8 mouse cellular contexts compared by ENCODE assay signal in genomic region chr10:20398224-20398623, GRCm38 (mm10). TPM values are rescaled to one million over a fixed set of nuclear protein-coding genes. Genes with fewer than 3 reads are reported as not detected.
DNase-seq lines count a peak whose midpoint lies in the region; ATAC-seq lines count a peak whose summit lies in the region.
"Had no signal": no experiment of that assay in that cellular context is flagged by ENCODE, and none has a peak within 500 bp of the region (broad histone marks: within the 10 kb centered on the region; RNA-seq: fewer than 3 reads in every experiment).

No protein-coding gene starts in this region.

- 40% methylated on average over 6 of the region's 6 CpGs for WGBS in lung, embryonic 15.5 days
- WGBS in forebrain, embryonic 15.5 days = 69% methylated on average over 6 of the region's 6 CpGs

- DNase-seq in lung, postnatal 14 days = no peak
- DNase-seq in MEL-GATA-1-ER (ENCODE audit: extremely low read depth, low read depth) = peak; percentile 53
- DNase-seq in spleen, postnatal 36 days (ENCODE audit: low spot score in 2 of 2) = peak; percentile 44 to 46
- no peak for DNase-seq in gastrocnemius, postnatal 36 days

- no peak for ATAC-seq in lung, embryonic 15.5 days (ENCODE audit: borderline replicate concordance, extremely low read depth, low FRiP score, low TSS enrichment)
- ATAC-seq in granulocyte monocyte progenitor cell, adult 5-6 weeks (replicated peaks; ENCODE audit: poor library complexity, severe bottlenecking) = peak; percentile 72; the same call in 1 of the 2 replicates
- ATAC-seq in forebrain, embryonic 15.5 days (replicated peaks) = no peak

- H3K36me3 ChIP-seq in lung, embryonic 15.5 days = no peaks in the 10 kb centered on the region
- no peaks in the 10 kb centered on the region for H3K36me3 ChIP-seq in forebrain, embryonic 15.5 days
- H3K36me3 ChIP-seq: limb, embryonic 12.5 days had no signal

- no peak overlapping the region for H3K9ac ChIP-seq in lung, embryonic 15.5 days
- H3K9ac ChIP-seq in forebrain, embryonic 15.5 days (replicated peaks) = no peak overlapping the region
- H3K9ac ChIP-seq: limb, embryonic 12.5 days had no signal

- peak overlapping the region; percentile 48; the same call in 1 of the 2 replicates for H3K27ac ChIP-seq in lung, embryonic 15.5 days
- no peak overlapping the region for H3K27ac ChIP-seq in forebrain, embryonic 15.5 days (replicated peaks)
- H3K27ac ChIP-seq: limb, embryonic 12.5 days had no signal

- H3K27me3 ChIP-seq in lung, embryonic 15.5 days = no peaks in the 10 kb centered on the region
- no peaks in the 10 kb centered on the region for H3K27me3 ChIP-seq in forebrain, embryonic 15.5 days
- H3K27me3 ChIP-seq: limb, embryonic 12.5 days had no signal

- no peak overlapping the region for H3K4me3 ChIP-seq in lung, embryonic 15.5 days
- no peak overlapping the region for H3K4me3 ChIP-seq in forebrain, embryonic 15.5 days
- H3K4me3 ChIP-seq: limb, embryonic 12.5 days had no signal

- no peaks in the 10 kb centered on the region for H3K9me3 ChIP-seq in lung, embryonic 15.5 days
- H3K9me3 ChIP-seq in forebrain, embryonic 15.5 days = no peaks in the 10 kb centered on the region
- H3K9me3 ChIP-seq: limb, embryonic 12.5 days had no signal

- intact Hi-C loops in gastrocnemius, postnatal 36 days (cut with DNase I) = no loop called here

- peaks cover 11% of the 10 kb centered on the region; the same call in 1 of the 2 replicates for H3K4me1 ChIP-seq in lung, embryonic 15.5 days
- no peaks in the 10 kb centered on the region for H3K4me1 ChIP-seq in forebrain, embryonic 15.5 days
- H3K4me1 ChIP-seq: limb, embryonic 12.5 days had no signal

- peak overlapping the region; percentile 14; the same call in 1 of the 2 replicates for H3K4me2 ChIP-seq in lung, embryonic 15.5 days
- no peak overlapping the region for H3K4me2 ChIP-seq in forebrain, embryonic 15.5 days (replicated peaks)
- H3K4me2 ChIP-seq: limb, embryonic 12.5 days had no signal

RNA-seq across cellular contexts. Expression of gene Mtfr2, which starts 50.7 kb away (rescaled TPM):
- 2.2 and 3.1 TPM in 2 replicates for polyA plus RNA-seq in lung, embryonic 15.5 days (2015; fragmentation: Nextera tagmentation; extraction: Ambion mirVana)
- total RNA-seq in granulocyte monocyte progenitor cell, adult 5-6 weeks (2014; fragmentation: Nextera tagmentation) = 38.8 and 56.1 TPM in 2 replicates
- total RNA-seq in granulocyte monocyte progenitor cell, adult 5-6 weeks (2017) = 25.8 and 26.9 TPM in 2 replicates
- polyA plus RNA-seq in forebrain, embryonic 15.5 days (2015; fragmentation: Nextera tagmentation; extraction: Ambion mirVana) = 1.2 and 1.3 TPM in 2 replicates
- total RNA-seq in gastrocnemius, postnatal 36 days (2021) = under 1 TPM; 0.23 to 0.27 TPM

Comparison
In these comparisons a context has a peak if more than half of its experiments do, and no peak if none do; other contexts are left out.
1. DNase-seq: peak in MEL-GATA-1-ER (single experiment) and spleen, postnatal 36 days (2 of 2); none in lung, postnatal 14 days (single experiment) and gastrocnemius, postnatal 36 days (0 of 2).
2. RNA of gene Mtfr2, which starts 50.7 kb away (total RNA-seq): 25.8 to 56.1 TPM in granulocyte monocyte progenitor cell, adult 5-6 weeks; 0.23 to 0.27 TPM in gastrocnemius, postnatal 36 days; every median in the first group is over 10 times any median in the second.